Mouse (Mus musculus) intestine, embryonic 15.5 days (tissue): ENCODE results near the gene Dnajb9. TPM values are rescaled to one million over a fixed set of nuclear protein-coding genes. Genes with fewer than 3 reads are reported as not detected.

Source experiments
- ATAC-seq: fragments of 200-750 bp; cut with Nextera tagmentation; 2 replicates; pipeline ENCODE4 v1.8.0; 2017; ENCODE audit warnings: moderate TSS enrichment, moderate library complexity
- H3K27ac ChIP-seq: fragments of 300-500 bp; sonication (generic); 2 replicates; pipeline ENCODE4 v1.5.1; 2015; ENCODE audit warnings: mild to moderate bottlenecking, inconsistent platforms
- H3K27me3 ChIP-seq: fragments of 300-500 bp; sonication (generic); replicated peaks from 2 replicates; pipeline ENCODE4 v1.6.1; 2015; ENCODE audit warnings: inconsistent platforms
- H3K36me3 ChIP-seq: fragments of 300-500 bp; sonication (generic); 2 replicates; pipeline ENCODE4 v1.6.1; 2015; ENCODE audit warnings: inconsistent platforms
- H3K4me1 ChIP-seq: fragments of 300-500 bp; sonication (generic); replicated peaks from 2 replicates; pipeline ENCODE4 v1.6.1; 2015; ENCODE audit warnings: inconsistent platforms
- H3K4me2 ChIP-seq: fragments of 300-500 bp; sonication (generic); replicated peaks from 2 replicates; pipeline ENCODE4 v1.6.1; 2015; ENCODE audit warnings: mild to moderate bottlenecking, inconsistent platforms
- H3K4me3 ChIP-seq: fragments of 300-500 bp; sonication (generic); replicated peaks from 2 replicates; pipeline ENCODE4 v1.5.1; 2015; ENCODE audit warnings: inconsistent platforms
- H3K9ac ChIP-seq: fragments of 300-500 bp; sonication (generic); 2 replicates; pipeline ENCODE4 v1.6.1; 2015; ENCODE audit warnings: inconsistent platforms
- H3K9me3 ChIP-seq: fragments of 300-500 bp; sonication (generic); 2 replicates; pipeline ENCODE4 v1.6.1; 2016; ENCODE audit warnings: inconsistent platforms
- WGBS: fragments of 180-500 bp; shearing (Covaris S2); methylation state at CpG from one replicate; pipeline ENCODE4 v1.1.7; 2015; 5-methylcytosine and 5-hydroxymethylcytosine counted together
- polyA plus RNA-seq: library from polyadenylated mRNA; unstranded; fragments of >200 nt; fragmentation: Nextera tagmentation; extraction: Ambion mirVana; gene quantifications from 2 replicates; pipeline ENCODE4 v1.2.1, GENCODE M21; 2015

The Dnajb9 gene
- polyA plus RNA-seq, 1 experiment from 2014 or later: 28.3 TPM

- no peak overlapping the region for H3K27ac ChIP-seq
- WGBS: 52% methylated on average over 4 of the region's 4 CpGs
- H3K27me3 ChIP-seq: no peaks in the 10 kb centered on the region
- peak; percentile 81 for ATAC-seq
- H3K9me3 ChIP-seq: no peaks in the 10 kb centered on the region
- no peak overlapping the region for H3K4me3 ChIP-seq
- H3K9ac ChIP-seq: no peak overlapping the region
- H3K4me1 ChIP-seq: no peaks in the 10 kb centered on the region
- no peaks in the 10 kb centered on the region for H3K36me3 ChIP-seq
- H3K4me2 ChIP-seq: no peak overlapping the region
Measured at GRCm38 (mm10) chr12:44197873-44198525, 12.1 kb downstream of the Dnajb9 start.

- peak; percentile 70 for ATAC-seq
- H3K9me3 ChIP-seq: no peaks in the 10 kb centered on the region
- H3K27ac ChIP-seq: no peak overlapping the region
- no peaks in the 10 kb centered on the region for H3K27me3 ChIP-seq
- H3K4me3 ChIP-seq: no peak overlapping the region
- H3K4me2 ChIP-seq: no peak overlapping the region
- 46% methylated on average over 9 of the region's 9 CpGs for WGBS
- H3K9ac ChIP-seq: no peak overlapping the region
- no peaks in the 10 kb centered on the region for H3K4me1 ChIP-seq
- H3K36me3 ChIP-seq: no peaks in the 10 kb centered on the region
Measured at GRCm38 (mm10) chr12:44181081-44181982, 28.8 kb downstream of the Dnajb9 start.

GRCm38 (mm10) chr12:44177038-44177355, 33.1 kb downstream of the Dnajb9 start:
- Histone ChIP-seq H3K9me3 (no peaks in the 10 kb centered on the region), H3K27ac (no peak overlapping the region), H3K4me2 (no peak overlapping the region), H3K36me3 (no peaks in the 10 kb centered on the region), H3K27me3 (no peaks in the 10 kb centered on the region), H3K9ac (no peak overlapping the region), H3K4me3 (no peak overlapping the region), H3K4me1 (no peaks in the 10 kb centered on the region)
- no peak for ATAC-seq
- 80% methylated on average over 2 of the region's 2 CpGs for WGBS

GRCm38 (mm10) chr12:44176331-44177037, 33.6 kb downstream of the Dnajb9 start:
- Histone ChIP-seq H3K9ac (no peak overlapping the region), H3K4me2 (no peak overlapping the region), H3K36me3 (no peaks in the 10 kb centered on the region), H3K9me3 (no peaks in the 10 kb centered on the region), H3K27ac (no peak overlapping the region), H3K4me3 (no peak overlapping the region), H3K4me1 (no peaks in the 10 kb centered on the region), H3K27me3 (no peaks in the 10 kb centered on the region)
- WGBS: 31% methylated on average over 10 of the region's 10 CpGs
- ATAC-seq: no peak

GRCm38 (mm10) chr12:44166949-44167348, 43.2 kb downstream of the Dnajb9 start:
- H3K9me3 ChIP-seq: no peaks in the 10 kb centered on the region
- H3K27ac ChIP-seq: no peak overlapping the region
- H3K9ac ChIP-seq: no peak overlapping the region
- no peak overlapping the region for H3K4me2 ChIP-seq
- no peaks in the 10 kb centered on the region for H3K4me1 ChIP-seq
- no peak overlapping the region for H3K4me3 ChIP-seq
- no peak for ATAC-seq
- no peaks in the 10 kb centered on the region for H3K36me3 ChIP-seq
- H3K27me3 ChIP-seq: no peaks in the 10 kb centered on the region

- H3K27me3 ChIP-seq: no peaks in the 10 kb centered on the region
- no peaks in the 10 kb centered on the region for H3K9me3 ChIP-seq
- H3K36me3 ChIP-seq: no peaks in the 10 kb centered on the region
- no peak overlapping the region for H3K9ac ChIP-seq
- H3K4me3 ChIP-seq: no peak overlapping the region
- H3K4me2 ChIP-seq: no peak overlapping the region
- H3K27ac ChIP-seq: no peak overlapping the region
- 76% methylated on average over 1 of the region's 1 CpGs for WGBS
- no peak for ATAC-seq
- H3K4me1 ChIP-seq: no peaks in the 10 kb centered on the region
Measured at GRCm38 (mm10) chr12:44159349-44159748, 50.8 kb downstream of the Dnajb9 start.

Other genes starting within 250 kb of the Dnajb9 start
- gene Pnpla8, start 11.0 kb upstream of the Dnajb9 start, polyA plus RNA-seq: 53.8 and 57.5 TPM in 2 replicates
- 4.2 and 4.4 TPM in 2 replicates for gene Nrcam, start 118.6 kb upstream of the Dnajb9 start, polyA plus RNA-seq